Mouse (Mus musculus) inflammation-experienced regulatory T-cells, adult 6 months (primary cell): ENCODE measurements around the gene Hist1h2ae. TPM values are rescaled to one million over a fixed set of nuclear protein-coding genes. Genes with fewer than 3 reads are reported as not detected.
A peak's percentile ranks its signal among the peaks of the same experiment; 100 is the strongest.
"Not testable (repeated sequence)": the region's sequence is repeated elsewhere in the genome, so short reads cannot be mapped to it uniquely, and the experiment has no call there.

Experiments
- ATAC-seq: one replicate; pipeline ENCODE4 v1.8.0; 2017
- polyA plus RNA-seq, 3 experiments: library from polyadenylated mRNA; unstranded; fragments of 100-300 nt; shearing (Covaris generic); gene quantifications; one replicate each; pipeline ENCODE4 v1.2.1; 2017

Gene Hist1h2ae
- polyA plus RNA-seq, 3 experiments from 2014 or later, result 5.9 to 223 (median 14.6) TPM

- ATAC-seq, result no peak
These were observed 12.5 kb upstream of the Hist1h2ae start for GRCm38 (mm10) chr13:23583387-23584068.

GRCm38 (mm10) chr13:23582219-23583056, 11.4 kb upstream of the Hist1h2ae start:
- no peak for ATAC-seq

GRCm38 (mm10) chr13:23581408-23582218, 10.6 kb upstream of the Hist1h2ae start, which contains the start of gene Hist1h4d:
TSS of gene Hist1h4d (plus strand) at chr13:23581598.
- peak; percentile 73 for ATAC-seq

- no peak for ATAC-seq
These were observed 6.8 kb upstream of the Hist1h2ae start for GRCm38 (mm10) chr13:23577835-23578234.

GRCm38 (mm10) chr13:23576906-23577639, 6.1 kb upstream of the Hist1h2ae start:
- ATAC-seq, result no peak

- no peak for ATAC-seq
These were observed 5.4 kb upstream of the Hist1h2ae start for GRCm38 (mm10) chr13:23576351-23576881.

- ATAC-seq, result not testable (repeated sequence)
These were observed 4.9 kb upstream of the Hist1h2ae start for GRCm38 (mm10) chr13:23575864-23576313.

- peak; percentile 30 for ATAC-seq
These were observed 4.3 kb upstream of the Hist1h2ae start, which contains the start of gene Hist1h3d for GRCm38 (mm10) chr13:23575271-23575851. TSS of gene Hist1h3d (plus strand) at chr13:23575763.

- ATAC-seq, result not testable (repeated sequence)
These were observed 3.6 kb upstream of the Hist1h2ae start for GRCm38 (mm10) chr13:23574546-23575170.

- peak; percentile 76 for ATAC-seq
These were observed 3.0 kb upstream of the Hist1h2ae start, which contains the start of the genes Hist1h2bf and Hist1h2ad for GRCm38 (mm10) chr13:23573898-23574524. TSS of gene Hist1h2bf (minus strand) at chr13:23574196. TSS of gene Hist1h2ad (plus strand) at chr13:23574381.

GRCm38 (mm10) chr13:23573034-23573897, 2.2 kb upstream of the Hist1h2ae start:
- not testable (repeated sequence) for ATAC-seq

GRCm38 (mm10) chr13:23572218-23573033, 1.4 kb upstream of the Hist1h2ae start:
- ATAC-seq, result no peak

GRCm38 (mm10) chr13:23571504-23572217, 641 bp upstream of the Hist1h2ae start:
- ATAC-seq, result peak; percentile 2

- peak; percentile 12 for ATAC-seq
These were observed 579 bp downstream of the Hist1h2ae start for GRCm38 (mm10) chr13:23570261-23571021.

GRCm38 (mm10) chr13:23564482-23564881, 6.5 kb downstream of the Hist1h2ae start:
- ATAC-seq, result no peak

GRCm38 (mm10) chr13:23562699-23563462, 8.1 kb downstream of the Hist1h2ae start:
- ATAC-seq, result peak; percentile 12
